Mouse (Mus musculus) olfactory bulb, adult 2 months (tissue): ENCODE measurements at regions not wholly inside any gene's neighbourhood (a gene's known extent, or its start where the extent isn't known, plus 50 kb on each side); places are given as distances from the start of the nearest gene placed in this dataset.

Experiments
- CTCF ChIP-seq: fragments of 200-500 bp; IDR thresholded peaks from 2 replicates; pipeline ENCODE4 v1.5.1; 2012; ENCODE audit warnings: low read depth, mild to moderate bottlenecking, low read length, moderate library complexity; ENCODE audit not compliant: insufficient read depth
- POLR2A ChIP-seq: fragments of 200-500 bp; IDR thresholded peaks from 2 replicates; pipeline ENCODE4 v1.6.1; 2012; ENCODE audit warnings: mild to moderate bottlenecking, low read depth, low read length, moderate library complexity; ENCODE audit not compliant: insufficient read depth

GRCm38 (mm10) chr16:93193263-93193662 is 367.3 kb upstream of the Runx1 start:
- TF ChIP-seq POLR2A (no peak), CTCF (no peak)
